Mouse (Mus musculus) embryonic stem cell, embryonic (primary cell): ENCODE data around the gene Dapk3.

Source experiments
- CTCF ChIA-PET, 4 experiments: fragments of 300-600 bp in 2 of 4; fragments of 350-600 bp in 2 of 4; sonication (Branson Sonifier 250); formaldehyde crosslinking; loops; one replicate each; lab custom pipeline; 2022; ENCODE audit warnings: inconsistent platforms in 2 of 4; lab: Charles Lee
- POLR2A ChIA-PET, 4 experiments: fragments of 300-600 bp in 2 of 4; fragments of 350-600 bp in 2 of 4; sonication (Branson Sonifier 250); formaldehyde crosslinking; loops; one replicate each; lab custom pipeline; 2022; ENCODE audit warnings: antibody characterized with exemption in 4 of 4, inconsistent platforms in 1 of 4; lab: Charles Lee

Gene Dapk3

GRCm38 (mm10) chr10:81182336-81183333 is at the start of gene Dapk3:
Gene Dapk3, plus strand, starts transcription at chr10:81183005.
- ChIA-PET CTCF (no interaction called here), POLR2A (interaction anchor here in 3 of 4 experiments (0.5 to 3.0 kb wide), 17 partner anchors 10 to 771 kb away, joined by 3 to 30 read pairs (median 4); partner anchors contain the start of genes Cactin (in 1 of the 3), Gadd45b (in 1 of the 3), Map2k2 (in 1 of the 3) and Pias4 (in 1 of the 3))

DNA sequence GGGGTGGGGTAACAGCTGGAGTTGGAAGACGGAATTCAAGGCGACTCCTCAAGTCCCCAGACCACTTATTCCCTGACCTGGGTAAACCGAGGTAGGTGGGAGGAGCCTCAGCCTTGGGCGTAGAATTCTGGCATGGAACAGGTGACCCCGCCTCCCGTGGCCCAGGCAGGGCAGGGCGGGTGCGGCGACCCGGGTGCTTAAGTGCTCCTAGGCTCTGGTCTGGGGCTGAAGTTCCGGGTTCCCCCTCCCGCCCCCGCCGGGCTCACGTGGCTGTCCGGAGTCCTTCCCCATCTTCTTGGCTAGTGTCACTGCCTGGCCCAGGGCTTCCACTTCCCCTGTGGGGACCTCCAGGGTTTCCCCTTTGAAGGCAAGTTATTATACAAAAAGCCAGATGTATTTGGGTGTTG is 48.6 kb upstream of the Dapk3 start:
- CTCF ChIA-PET: no interaction called here
- POLR2A ChIA-PET: interaction anchor here in 2 of 4 experiments (1.3 to 12.0 kb wide), 9 partner anchors 8 to 106 kb away, joined by 4 to 166 read pairs (median 7); partner anchors contain the start of genes Map2k2 (in 2 of the 2) and Eef2 (in 1 of the 2)

- ChIA-PET POLR2A (interaction anchor here (0.6 to 12.0 kb wide), 28 partner anchors 8 to 459 kb away, joined by 3 to 166 read pairs (median 4); partner anchors contain the start of genes Map2k2 (in 3 of the 4), Eef2 (in 2 of the 4), Cactin (in 1 of the 4) and Pip5k1c (in 1 of the 4)), CTCF (interaction anchor here in 1 of 4 experiments (0.6 to 1.6 kb wide), 3 partner anchors 53 to 157 kb away, joined by 3 to 6 read pairs (median 4); partner anchors contain the start of gene Pip5k1c)
These were observed 47.7 kb upstream of the Dapk3 start, which contains the start of gene Zbtb7a for GRCm38 (mm10) chr10:81134966-81135681. Gene Zbtb7a, plus strand, starts transcription at chr10:81135220.

GRCm38 (mm10) chr10:81135831-81136705 is 46.7 kb upstream of the Dapk3 start:
- ChIA-PET CTCF (interaction anchor here in 3 of 4 experiments (0.5 to 1.6 kb wide), 5 partner anchors 54 to 175 kb away, joined by 3 to 7 read pairs (median 4); partner anchors contain the start of gene Pip5k1c (in 1 of the 3)), POLR2A (interaction anchor here (0.7 to 12.0 kb wide), 35 partner anchors 7 to 460 kb away, joined by 3 to 166 read pairs (median 4); partner anchors contain the start of genes Map2k2 (in 3 of the 4), Eef2 (in 2 of the 4), Cactin (in 1 of the 4) and Pip5k1c (in 1 of the 4))

GRCm38 (mm10) chr10:81136706-81137231 is 46.0 kb upstream of the Dapk3 start:
- ChIA-PET POLR2A (interaction anchor here in 3 of 4 experiments (0.8 to 12.0 kb wide), 36 partner anchors 8 to 460 kb away, joined by 3 to 166 read pairs (median 8); partner anchors contain the start of genes Eef2 (in 3 of the 3), Map2k2 (in 3 of the 3), Cactin (in 1 of the 3) and Gadd45b (in 1 of the 3)), CTCF (interaction anchor here in 3 of 4 experiments (0.5 to 1.9 kb wide), 8 partner anchors 38 to 1465 kb away, joined by 3 to 8 read pairs (median 4); partner anchors contain the start of gene Gadd45b (in 1 of the 3))

DNA sequence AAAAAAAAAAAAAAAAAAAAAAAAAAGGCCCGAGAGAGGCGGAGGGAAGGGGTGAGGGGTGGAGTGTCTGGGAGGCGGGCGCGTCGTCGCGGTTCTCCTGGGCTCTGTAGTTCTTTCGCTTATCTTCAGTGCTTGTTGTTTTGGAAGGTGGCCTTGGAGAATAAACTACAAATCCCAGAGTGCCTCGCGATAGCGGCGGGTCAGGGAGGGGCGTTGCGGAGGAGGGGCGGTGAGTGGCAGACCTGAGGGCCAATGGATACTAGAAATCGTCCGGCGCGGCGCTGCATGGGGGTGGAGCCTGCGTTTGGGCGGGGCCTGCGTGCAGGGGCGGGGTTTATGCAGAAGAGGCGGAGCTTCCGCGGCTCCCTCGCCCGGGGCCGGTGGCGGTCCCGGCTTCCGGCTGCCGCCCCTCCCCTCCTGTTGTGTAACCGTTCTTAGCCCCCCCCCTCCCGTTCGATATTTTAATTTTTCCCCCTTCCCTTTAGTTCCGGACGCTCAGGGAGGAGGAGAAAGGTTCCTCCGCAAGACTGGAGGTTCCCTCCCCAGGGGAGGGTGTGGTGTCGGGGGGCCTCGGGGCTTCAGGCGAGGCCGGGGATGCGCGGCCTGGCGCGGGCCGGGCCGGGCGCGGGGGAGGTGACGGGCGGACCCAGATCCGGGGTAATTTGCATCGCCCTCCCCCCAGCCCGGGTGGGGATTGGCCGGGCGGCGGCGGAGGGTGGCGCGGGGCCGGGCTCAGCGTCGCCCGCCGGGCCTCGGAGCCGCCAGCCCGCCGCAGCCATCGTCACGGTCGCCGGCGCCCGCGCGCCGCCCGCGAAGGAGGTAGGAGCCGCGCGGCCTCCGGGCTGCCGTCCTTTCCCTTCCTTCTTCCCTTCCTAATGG is 45.3 kb upstream of the Dapk3 start:
- CTCF ChIA-PET: interaction anchor here (0.5 to 1.9 kb wide), 7 partner anchors 38 to 1466 kb away, joined by 3 to 8 read pairs (median 3); partner anchors contain the start of gene Gadd45b (in 1 of the 4)

GRCm38 (mm10) chr10:81138131-81138782 is 44.5 kb upstream of the Dapk3 start:
- ChIA-PET POLR2A (interaction anchor here (0.5 to 12.0 kb wide), 50 partner anchors 9 to 449 kb away, joined by 3 to 166 read pairs (median 5); partner anchors contain the start of genes Eef2 (in 3 of the 4), Map2k2 (in 3 of the 4), Gadd45b (in 2 of the 4) and Pias4 (in 2 of the 4)), CTCF (interaction anchor here in 2 of 4 experiments (0.6 to 1.9 kb wide), 5 partner anchors 49 to 516 kb away, joined by 3 to 7 read pairs (median 3); partner anchors contain the start of gene Pip5k1c (in 1 of the 2))

More for the DNA sequence above, 45.3 kb upstream of the Dapk3 start:
- POLR2A ChIA-PET: interaction anchor here (0.5 to 12.0 kb wide), 51 partner anchors 9 to 461 kb away, joined by 3 to 166 read pairs (median 5); partner anchors contain the start of genes Eef2 (in 3 of the 4), Map2k2 (in 3 of the 4), Pias4 (in 2 of the 4) and Cactin (in 1 of the 4)

GRCm38 (mm10) chr10:81138821-81139528 is 43.8 kb upstream of the Dapk3 start:
- CTCF ChIA-PET: interaction anchor here in 2 of 4 experiments (0.6 to 1.9 kb wide), 7 partner anchors 32 to 517 kb away, joined by 3 to 7 read pairs (median 3); partner anchors contain the start of gene Pip5k1c (in 1 of the 2)
- POLR2A ChIA-PET: interaction anchor here (0.6 to 12.0 kb wide), 32 partner anchors 9 to 252 kb away, joined by 3 to 166 read pairs (median 6); partner anchors contain the start of genes Map2k2 (in 3 of the 4), Eef2 (in 2 of the 4), Gadd45b (in 2 of the 4) and Pias4 (in 2 of the 4)

GRCm38 (mm10) chr10:81139529-81139846 is 43.3 kb upstream of the Dapk3 start:
- ChIA-PET CTCF (interaction anchor here in 1 of 4 experiments (0.6 to 0.7 kb wide), 2 partner anchors 59 to 66 kb away, joined by 3 read pairs; no protein-coding TSS in a partner anchor), POLR2A (interaction anchor here in 3 of 4 experiments (1.1 to 12.0 kb wide), 9 partner anchors 8 to 210 kb away, joined by 5 to 166 read pairs (median 14); partner anchors contain the start of genes Map2k2 (in 2 of the 3), Gadd45b (in 1 of the 3) and Pias4 (in 1 of the 3))

GRCm38 (mm10) chr10:81140005-81140404 is 42.8 kb upstream of the Dapk3 start:
- CTCF ChIA-PET: no interaction called here

GRCm38 (mm10) chr10:81140717-81141454 is 41.9 kb upstream of the Dapk3 start:
- POLR2A ChIA-PET: interaction anchor here (0.5 to 12.0 kb wide), 27 partner anchors 8 to 1090 kb away, joined by 3 to 166 read pairs (median 5); partner anchors contain the start of genes Eef2 (in 2 of the 4), Map2k2 (in 2 of the 4), Pias4 (in 2 of the 4) and Gadd45b (in 1 of the 4)
- CTCF ChIA-PET: interaction anchor here in 2 of 4 experiments (0.6 to 1.3 kb wide), 4 partner anchors 11 to 152 kb away, joined by 3 to 7 read pairs (median 4); partner anchors contain the start of gene Pip5k1c (in 1 of the 2)

More at GRCm38 (mm10) chr10:81140005-81140404, 42.8 kb upstream of the Dapk3 start:
- POLR2A ChIA-PET: interaction anchor here in 3 of 4 experiments (1.9 to 12.0 kb wide), 6 partner anchors 11 to 210 kb away, joined by 6 to 166 read pairs (median 15); partner anchors contain the start of genes Map2k2 (in 2 of the 3) and Gadd45b (in 1 of the 3)
